9 mouse cellular contexts compared by ENCODE assay signal in the genomic region with DNA sequence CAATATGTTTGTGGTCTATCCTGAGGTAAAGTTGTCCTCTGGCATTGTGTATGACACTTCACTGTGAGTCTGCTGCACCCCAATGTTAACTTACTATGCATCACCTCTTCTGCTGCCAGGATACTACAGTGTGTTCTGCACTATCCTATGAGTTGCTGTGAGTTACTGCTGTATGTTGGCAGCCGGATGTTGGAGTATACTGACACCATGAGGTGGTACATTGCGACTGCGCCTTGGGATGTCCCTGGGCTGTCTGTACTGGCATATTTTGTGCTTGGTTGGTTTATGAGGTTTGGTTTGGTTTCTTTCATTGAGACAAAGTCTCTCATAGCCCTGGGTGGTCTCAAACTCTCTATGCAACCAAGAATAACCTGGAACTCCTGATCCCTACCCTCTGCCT. TPM values are rescaled to one million over a fixed set of nuclear protein-coding genes. Genes with fewer than 3 reads are reported as not detected.
DNase-seq lines count a peak whose midpoint lies in the region; ATAC-seq and TF ChIP-seq lines count a peak whose summit lies in the region.
"Had no signal": no experiment of that assay in that cellular context is flagged by ENCODE, and none has a peak within 500 bp of the region (broad histone marks: within the 10 kb centered on the region; RNA-seq: fewer than 3 reads in every experiment).

No protein-coding gene starts in this region.

- WGBS in hindbrain, postnatal 0 days = 45% methylated on average over 3 of the region's 3 CpGs
- WGBS in limb, embryonic 14.5 days = 44% methylated on average over 3 of the region's 3 CpGs

- H3K9ac ChIP-seq in hindbrain, postnatal 0 days (replicated peaks; ENCODE audit: low read length) = no peak overlapping the region
- no peak overlapping the region for H3K9ac ChIP-seq in limb, embryonic 14.5 days (ENCODE audit: low read depth, low read length, severe bottlenecking)

- no peaks in the 10 kb centered on the region for H3K27me3 ChIP-seq in hindbrain, postnatal 0 days (ENCODE audit: insufficient read depth, low read length)
- no peaks in the 10 kb centered on the region for H3K27me3 ChIP-seq in limb, embryonic 14.5 days (ENCODE audit: control insufficient read depth, insufficient read depth, low read length)

- no peak for TF ChIP-seq POLR2A in limb, embryonic 14.5 days (IDR thresholded peaks at IDR 0.05; ENCODE audit: borderline replicate concordance, extremely low read depth, insufficient read depth, insufficient read length)

- no peaks in the 10 kb centered on the region for H3K9me3 ChIP-seq in hindbrain, postnatal 0 days (ENCODE audit: low read length)
- H3K9me3 ChIP-seq in limb, embryonic 14.5 days (ENCODE audit: control insufficient read depth, low read length) = no peaks in the 10 kb centered on the region

- H3K36me3 ChIP-seq in hindbrain, postnatal 0 days (ENCODE audit: insufficient read depth, low read length) = no peaks in the 10 kb centered on the region
- H3K36me3 ChIP-seq in limb, embryonic 14.5 days (ENCODE audit: control insufficient read depth, insufficient read depth, low read length) = no peaks in the 10 kb centered on the region

- peak; percentile 34 for DNase-seq in gastrocnemius, adult 2 months
- DNase-seq in gastrocnemius, postnatal 36 days = no peak
- DNase-seq in 416B (ENCODE audit: low read depth) = peak; percentile 52
- peak; percentile 71 for DNase-seq in adrenal gland, postnatal 14 days
- peak; percentile 61 for DNase-seq in hindbrain, postnatal 0 days (ENCODE audit: low spot score)
- peak; percentile 42 for DNase-seq in limb, embryonic 14.5 days (ENCODE audit: low spot score)
- peak; percentile 53 to 60 for DNase-seq in right cerebral cortex, adult 2 months (ENCODE audit: low spot score in 2 of 2)
- no peak for DNase-seq in c-Kit-positive CD71-positive TER-119-positive erythroid progenitor cells, embryonic 14.5 days (ENCODE audit: low spot score)

- no peak overlapping the region for H3K4me2 ChIP-seq in hindbrain, postnatal 0 days (ENCODE audit: low read depth, low read length)
- no peak overlapping the region for H3K4me2 ChIP-seq in limb, embryonic 14.5 days (replicated peaks; ENCODE audit: low read depth, low read length, severe bottlenecking)

- peak; percentile 83 for ATAC-seq in hindbrain, postnatal 0 days
- ATAC-seq in limb, embryonic 14.5 days (ENCODE audit: low FRiP score, low read depth) = no peak; the same call in 1 of the 2 replicates

- no peak overlapping the region for H3K27ac ChIP-seq in gastrocnemius, adult 2 months
- H3K27ac ChIP-seq in hindbrain, postnatal 0 days = no peak overlapping the region
- H3K27ac ChIP-seq in limb, embryonic 14.5 days (replicated peaks; ENCODE audit: low read depth, low read length) = no peak overlapping the region

- H3K4me3 ChIP-seq in gastrocnemius, adult 2 months = no peak overlapping the region
- H3K4me3 ChIP-seq in hindbrain, postnatal 0 days (ENCODE audit: low read length) = no peak overlapping the region
- no peak overlapping the region for H3K4me3 ChIP-seq in limb, embryonic 14.5 days (replicated peaks; ENCODE audit: low read length)

- intact Hi-C loops in gastrocnemius, adult 2 months (cut with DNase I) = no loop called here
- intact Hi-C loops in gastrocnemius, postnatal 36 days (cut with DNase I) = loop anchor here (5.0 kb wide), 1 partner anchor 351 kb away; no protein-coding TSS in a partner anchor

- H3K4me1 ChIP-seq in hindbrain, postnatal 0 days (ENCODE audit: insufficient read depth, low read length) = no peaks in the 10 kb centered on the region
- no peaks in the 10 kb centered on the region for H3K4me1 ChIP-seq in limb, embryonic 14.5 days (ENCODE audit: control insufficient read depth, insufficient read depth, low read length)

- peak; percentile 69 for TF ChIP-seq CTCF in gastrocnemius, adult 2 months (IDR thresholded peaks at IDR 0.05)
- peak; percentile 76 for TF ChIP-seq CTCF in hindbrain, postnatal 0 days (IDR thresholded peaks at IDR 0.05; ENCODE audit: low read depth)

RNA-seq across cellular contexts. Expression of a gene that starts 8.5 kb away (rescaled TPM):
- under 1 TPM; 0.50 to 0.64 TPM for total RNA-seq in gastrocnemius, adult 2 months (2021)
- total RNA-seq in gastrocnemius, postnatal 36 days (2021) = under 1 TPM; 0.67 to 0.89 TPM
- total RNA-seq in adrenal gland, postnatal 14 days (2021) = 733 and 877 TPM in 2 replicates
- total RNA-seq in hindbrain, postnatal 0 days (2014; rRNA removed) = 1.3 TPM in 1 of 2 replicates, not detected in the other
- 0.36 and 0.43 TPM in 2 replicates for polyA plus RNA-seq in hindbrain, postnatal 0 days (2015; fragmentation: Nextera tagmentation; extraction: Ambion mirVana)
- polyA plus RNA-seq in limb, embryonic 14.5 days (2012; rRNA removed) = 0.11 and 0.31 TPM in 2 replicates
- polyA plus RNA-seq in limb, embryonic 14.5 days (2014; fragmentation: Nextera tagmentation; extraction: Ambion mirVana) = 0.14 TPM in 1 of 2 replicates, not detected in the other

RNA-seq across cellular contexts. Expression of a gene that starts 25.4 kb away (rescaled TPM):
- not detected for total RNA-seq in gastrocnemius, adult 2 months (2021)
- total RNA-seq in gastrocnemius, postnatal 36 days (2021) = not detected
- not detected in 2 replicates for total RNA-seq in adrenal gland, postnatal 14 days (2021)
- not detected in 2 replicates for total RNA-seq in hindbrain, postnatal 0 days (2014; rRNA removed)
- polyA plus RNA-seq in hindbrain, postnatal 0 days (2015; fragmentation: Nextera tagmentation; extraction: Ambion mirVana) = 0.09 and 0.32 TPM in 2 replicates
- not detected in 2 replicates for polyA plus RNA-seq in limb, embryonic 14.5 days (2012; rRNA removed)
- not detected in 2 replicates for polyA plus RNA-seq in limb, embryonic 14.5 days (2014; fragmentation: Nextera tagmentation; extraction: Ambion mirVana)
- polyA plus RNA-seq: large intestine, adult 2 months had no signal

RNA-seq across cellular contexts. Expression of a gene that starts 38.4 kb away (rescaled TPM):
- 100 to 1,000 TPM in 1 of 2 experiments, 10 to 100 TPM in 1; 97.6 to 119 TPM for total RNA-seq in gastrocnemius, adult 2 months (2021)
- 100 to 1,000 TPM in 1 of 2 experiments, 10 to 100 TPM in 1; 99.1 to 112 TPM for total RNA-seq in gastrocnemius, postnatal 36 days (2021)
- 83.9 and 92.9 TPM in 2 replicates for total RNA-seq in adrenal gland, postnatal 14 days (2021)
- total RNA-seq in hindbrain, postnatal 0 days (2014; rRNA removed) = 116 and 117 TPM in 2 replicates
- 75.4 and 78.6 TPM in 2 replicates for polyA plus RNA-seq in hindbrain, postnatal 0 days (2015; fragmentation: Nextera tagmentation; extraction: Ambion mirVana)
- polyA plus RNA-seq in limb, embryonic 14.5 days (2012; rRNA removed) = 88.3 and 96.4 TPM in 2 replicates
- polyA plus RNA-seq in limb, embryonic 14.5 days (2014; fragmentation: Nextera tagmentation; extraction: Ambion mirVana) = 41.9 and 49.2 TPM in 2 replicates

RNA-seq across cellular contexts. Expression of a gene that starts 50.5 kb away (rescaled TPM):
- total RNA-seq in gastrocnemius, adult 2 months (2021) = 1 to 10 TPM; 5.7 to 6.5 TPM
- total RNA-seq in gastrocnemius, postnatal 36 days (2021) = 1 to 10 TPM; 8.5 to 9.3 TPM
- total RNA-seq in adrenal gland, postnatal 14 days (2021) = 39.5 and 55.2 TPM in 2 replicates
- 66.7 and 76.9 TPM in 2 replicates for total RNA-seq in hindbrain, postnatal 0 days (2014; rRNA removed)
- 125 and 128 TPM in 2 replicates for polyA plus RNA-seq in hindbrain, postnatal 0 days (2015; fragmentation: Nextera tagmentation; extraction: Ambion mirVana)
- 78.3 and 93.5 TPM in 2 replicates for polyA plus RNA-seq in limb, embryonic 14.5 days (2012; rRNA removed)
- polyA plus RNA-seq in limb, embryonic 14.5 days (2014; fragmentation: Nextera tagmentation; extraction: Ambion mirVana) = 61.5 and 70.9 TPM in 2 replicates

RNA-seq across cellular contexts. Expression of a gene that starts 52.7 kb away (rescaled TPM):
- under 1 TPM in 1 of 2 experiments, not detected in 1; 0.18 TPM for total RNA-seq in gastrocnemius, adult 2 months (2021)
- total RNA-seq in gastrocnemius, postnatal 36 days (2021) = not detected
- not detected in 2 replicates for total RNA-seq in adrenal gland, postnatal 14 days (2021)
- total RNA-seq in hindbrain, postnatal 0 days (2014; rRNA removed) = not detected in 2 replicates
- 0.43 and 0.44 TPM in 2 replicates for polyA plus RNA-seq in hindbrain, postnatal 0 days (2015; fragmentation: Nextera tagmentation; extraction: Ambion mirVana)
- 5.2 and 9.0 TPM in 2 replicates for polyA plus RNA-seq in limb, embryonic 14.5 days (2012; rRNA removed)
- 0.58 and 0.62 TPM in 2 replicates for polyA plus RNA-seq in limb, embryonic 14.5 days (2014; fragmentation: Nextera tagmentation; extraction: Ambion mirVana)
- polyA plus RNA-seq: large intestine, adult 2 months had no signal

Comparison
In these comparisons a context has a peak if more than half of its experiments do, and no peak if none do; other contexts are left out.
1. DNase-seq: peak in gastrocnemius, adult 2 months (single experiment), 416B (single experiment), adrenal gland, postnatal 14 days (single experiment), hindbrain, postnatal 0 days (single experiment), limb, embryonic 14.5 days (single experiment) and right cerebral cortex, adult 2 months (2 of 2); none in gastrocnemius, postnatal 36 days (0 of 2) and c-Kit-positive CD71-positive TER-119-positive erythroid progenitor cells, embryonic 14.5 days (single experiment).
2. RNA of a gene that starts 8.5 kb away (total RNA-seq): 733 to 877 TPM in adrenal gland, postnatal 14 days; 0.67 to 0.89 TPM in gastrocnemius, postnatal 36 days, 0.50 to 0.64 TPM in gastrocnemius, adult 2 months and 1.3 TPM in hindbrain, postnatal 0 days; every median in the first group is over 100 times any median in the second.